Mouse (Mus musculus) midbrain, embryonic 12.5 days (tissue): Measurements from ENCODE around the gene Iqub. TPM values are rescaled to one million over a fixed set of nuclear protein-coding genes. Genes with fewer than 3 reads are reported as not detected.

ENCODE experiments used
- ATAC-seq: fragments of 200-750 bp; cut with Nextera tagmentation; 2 replicates; pipeline ENCODE4 v1.8.0; 2017; ENCODE audit warnings: low read depth, moderate TSS enrichment, moderate library complexity; ENCODE audit not compliant: low FRiP score
- H3K27ac ChIP-seq: fragments of 300-500 bp; sonication (generic); replicated peaks from 2 replicates; pipeline ENCODE4 v1.5.1; 2016; ENCODE audit warnings: mild to moderate bottlenecking
- H3K27me3 ChIP-seq: fragments of 300-500 bp; sonication (generic); 2 replicates; pipeline ENCODE4 v1.6.1; 2016; ENCODE audit warnings: mild to moderate bottlenecking
- H3K36me3 ChIP-seq: fragments of 300-500 bp; sonication (generic); 2 replicates; pipeline ENCODE4 v1.6.1; 2016
- H3K4me1 ChIP-seq: fragments of 300-500 bp; sonication (generic); 2 replicates; pipeline ENCODE4 v1.6.1; 2016
- H3K4me2 ChIP-seq: fragments of 300-500 bp; sonication (generic); replicated peaks from 2 replicates; pipeline ENCODE4 v1.6.1; 2016; ENCODE audit warnings: mild to moderate bottlenecking, moderate library complexity
- H3K4me3 ChIP-seq: fragments of 300-500 bp; sonication (generic); 2 replicates; pipeline ENCODE4 v1.5.1; 2016; ENCODE audit warnings: mild to moderate bottlenecking
- H3K9ac ChIP-seq: fragments of 300-500 bp; sonication (generic); replicated peaks from 2 replicates; pipeline ENCODE4 v1.6.1; 2016; ENCODE audit warnings: mild to moderate bottlenecking, moderate library complexity
- H3K9me3 ChIP-seq: fragments of 300-500 bp; sonication (generic); 2 replicates; pipeline ENCODE4 v1.6.1; 2016; ENCODE audit warnings: mild to moderate bottlenecking
- WGBS: fragments of 180-500 bp; shearing (Covaris S2); methylation state at CpG from one replicate; pipeline ENCODE4 v1.1.7; 2016; 5-methylcytosine and 5-hydroxymethylcytosine counted together
- polyA plus RNA-seq: library from polyadenylated mRNA; unstranded; fragments of >200 nt; fragmentation: Nextera tagmentation; extraction: Ambion mirVana; gene quantifications from 2 replicates; pipeline ENCODE4 v1.2.1, GENCODE M21; 2016

Iqub gene
- polyA plus RNA-seq, result 0.06 and 0.16 TPM in 2 replicates

DNA sequence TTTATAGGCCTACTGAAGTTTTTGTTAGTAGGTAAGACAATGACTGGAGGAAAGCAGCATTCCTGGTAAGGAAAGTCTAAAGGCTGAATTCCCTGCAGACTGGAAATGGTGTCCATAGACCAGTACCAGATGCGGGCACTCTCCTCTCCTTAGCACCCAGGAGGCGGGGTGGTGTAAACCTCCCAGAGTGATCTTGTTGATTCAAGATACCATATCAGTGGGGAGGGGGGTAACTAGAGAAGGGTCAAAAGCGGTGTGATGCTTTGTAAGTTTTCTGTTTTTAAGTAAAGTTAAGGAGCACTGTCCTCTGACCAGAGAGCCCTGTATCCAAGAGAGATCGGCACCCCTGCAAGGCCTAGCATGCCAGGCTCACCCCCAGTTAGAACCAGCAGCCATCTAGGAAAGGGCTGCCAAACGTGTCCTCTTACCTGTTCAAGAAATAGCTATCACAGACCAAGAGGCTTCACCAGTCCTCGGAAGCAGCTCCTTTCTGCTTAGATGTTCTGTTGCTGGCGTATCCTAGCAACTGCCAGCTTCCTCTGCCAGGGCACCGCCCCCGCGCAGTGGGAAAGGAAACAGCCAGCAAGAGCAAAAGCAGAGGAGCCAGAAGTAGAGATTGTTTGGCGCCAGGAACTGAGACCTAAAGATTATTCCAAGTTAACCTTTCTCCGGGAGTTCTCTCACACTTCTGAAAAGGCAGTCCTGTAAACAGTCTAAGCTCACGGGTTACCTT, at the start of gene Iqub:
Iqub (minus strand) TSS at position 516 of the 733 bp plus-strand sequence.
- WGBS, result 21% methylated on average over 13 of the region's 13 CpGs
- no peak within 1 kb of the TSS for H3K27ac ChIP-seq
- H3K9ac ChIP-seq, result no peak within 1 kb of the TSS
- peaks cover 9% of the 10 kb centered on the region; the same call in 1 of the 2 replicates for H3K36me3 ChIP-seq
- peak within 1 kb of the TSS; percentile 32 for H3K4me2 ChIP-seq
- H3K9me3 ChIP-seq, result no peaks in the 10 kb centered on the region
- H3K4me1 ChIP-seq, result peaks cover 9% of the 10 kb centered on the region
- no peaks in the 10 kb centered on the region for H3K27me3 ChIP-seq
- H3K4me3 ChIP-seq, result no peak within 1 kb of the TSS
- ATAC-seq, result peak; percentile 71

DNA sequence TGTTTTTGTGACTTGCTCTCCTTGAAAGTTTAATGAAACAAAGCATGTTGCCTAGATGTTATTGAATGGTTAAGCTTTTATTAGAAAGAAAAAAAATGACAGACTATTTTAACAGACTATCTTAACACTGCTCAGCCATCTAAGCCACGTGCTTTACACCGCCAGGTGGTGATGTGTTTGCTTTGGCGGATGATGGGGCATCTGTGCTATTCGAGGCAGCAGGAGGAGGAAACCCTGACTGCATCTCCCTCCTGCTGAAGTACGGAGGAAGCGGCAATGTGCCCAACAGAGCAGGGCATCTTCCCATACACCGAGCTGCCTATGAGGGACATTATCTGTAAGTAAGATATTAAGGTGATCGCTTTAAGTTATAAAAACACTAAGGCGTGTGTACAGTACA, 49.2 kb upstream of the Iqub start:
- no peak overlapping the region for H3K4me3 ChIP-seq
- H3K36me3 ChIP-seq, result no peaks in the 10 kb centered on the region
- no peak overlapping the region for H3K27ac ChIP-seq
- no peaks in the 10 kb centered on the region for H3K9me3 ChIP-seq
- no peak for ATAC-seq
- 77% methylated on average over 9 of the region's 9 CpGs for WGBS
- no peak overlapping the region for H3K4me2 ChIP-seq
- no peak overlapping the region for H3K9ac ChIP-seq
- no peaks in the 10 kb centered on the region for H3K27me3 ChIP-seq
- H3K4me1 ChIP-seq, result no peaks in the 10 kb centered on the region

DNA sequence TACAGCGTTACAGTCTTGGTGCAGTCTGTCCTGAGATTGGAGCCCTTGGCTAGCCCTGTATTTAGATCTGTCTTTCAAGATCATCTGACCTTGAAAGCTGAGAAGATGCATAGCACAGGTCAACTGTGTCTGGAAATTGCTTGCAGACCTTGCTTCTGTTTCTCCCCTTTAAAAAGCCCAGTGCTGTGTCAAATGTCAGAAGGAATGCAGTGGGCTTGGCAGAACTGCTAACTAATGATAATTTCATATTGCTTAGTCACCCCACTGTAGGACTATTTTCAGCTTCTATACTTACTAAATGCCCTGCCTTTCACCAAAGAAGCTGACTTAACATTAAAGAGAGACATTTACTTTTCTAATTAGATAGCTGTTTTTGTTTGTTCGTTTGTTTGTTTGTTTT, 40.6 kb upstream of the Iqub start:
- no peaks in the 10 kb centered on the region for H3K27me3 ChIP-seq
- no peak overlapping the region for H3K4me2 ChIP-seq
- no peak overlapping the region for H3K27ac ChIP-seq
- H3K9me3 ChIP-seq, result no peaks in the 10 kb centered on the region
- ATAC-seq, result no peak
- H3K9ac ChIP-seq, result no peak overlapping the region
- H3K4me1 ChIP-seq, result no peaks in the 10 kb centered on the region
- no peak overlapping the region for H3K4me3 ChIP-seq
- H3K36me3 ChIP-seq, result no peaks in the 10 kb centered on the region
- 82% methylated on average over 2 of the region's 2 CpGs for WGBS

DNA sequence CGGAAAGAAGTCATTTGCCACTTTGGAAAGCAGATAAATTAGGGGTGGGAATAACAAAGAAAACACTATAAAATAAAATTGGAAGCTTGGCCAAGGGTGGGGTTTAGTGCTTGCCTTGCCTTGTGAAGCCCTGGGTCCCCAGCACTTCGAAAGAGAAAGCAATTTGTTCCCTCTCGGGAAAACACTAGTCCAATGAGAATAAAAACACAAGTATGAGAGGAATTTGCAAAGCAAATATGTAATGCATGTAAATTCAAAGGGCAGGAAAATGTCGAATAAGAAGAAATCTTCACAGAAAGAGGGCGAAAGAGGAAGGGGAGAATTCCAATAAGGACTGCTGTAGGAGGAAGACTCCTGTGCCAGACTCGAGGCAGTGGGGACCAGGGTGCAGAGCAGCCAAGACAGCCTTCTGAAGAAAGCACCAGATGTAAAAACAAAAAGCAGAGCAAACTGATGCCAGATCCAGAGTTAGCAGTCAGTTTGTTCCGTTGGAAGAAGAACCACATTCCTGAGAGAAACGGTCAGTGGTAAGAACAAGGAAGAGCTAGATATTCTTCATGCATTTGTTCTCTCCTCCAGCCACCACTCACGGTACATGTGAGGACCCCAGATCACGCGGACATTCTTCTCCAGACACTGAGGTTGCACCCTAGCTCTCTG, 39.7 kb upstream of the Iqub start:
- no peaks in the 10 kb centered on the region for H3K4me1 ChIP-seq
- 78% methylated on average over 11 of the region's 11 CpGs for WGBS
- no peaks in the 10 kb centered on the region for H3K36me3 ChIP-seq
- no peak overlapping the region for H3K9ac ChIP-seq
- H3K4me2 ChIP-seq, result no peak overlapping the region
- H3K4me3 ChIP-seq, result no peak overlapping the region
- no peak overlapping the region for H3K27ac ChIP-seq
- no peaks in the 10 kb centered on the region for H3K27me3 ChIP-seq
- H3K9me3 ChIP-seq, result no peaks in the 10 kb centered on the region
- ATAC-seq, result no peak

DNA sequence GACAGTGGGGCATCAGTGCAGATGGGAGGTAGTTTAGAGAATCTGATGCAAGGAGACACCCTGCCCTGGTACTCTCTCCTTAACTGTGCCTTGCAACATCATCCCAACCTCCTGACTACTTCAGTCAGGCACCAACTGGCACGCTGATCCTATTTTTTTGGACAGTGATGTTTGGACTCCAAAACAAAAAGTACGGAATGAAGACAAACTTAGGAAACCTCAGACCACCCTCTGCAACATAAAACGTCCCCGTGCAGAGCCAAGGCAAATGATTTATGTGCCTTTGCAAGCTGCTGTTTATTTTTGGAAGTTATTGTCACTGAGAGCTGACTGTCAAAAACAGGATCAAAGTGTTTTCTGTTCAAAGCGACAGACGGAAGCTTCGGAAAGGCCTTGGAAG, 37.2 kb upstream of the Iqub start:
- no peak overlapping the region for H3K4me3 ChIP-seq
- H3K9ac ChIP-seq, result no peak overlapping the region
- no peak overlapping the region for H3K27ac ChIP-seq
- 82% methylated on average over 7 of the region's 7 CpGs for WGBS
- no peaks in the 10 kb centered on the region for H3K9me3 ChIP-seq
- H3K4me1 ChIP-seq, result no peaks in the 10 kb centered on the region
- ATAC-seq, result no peak
- no peaks in the 10 kb centered on the region for H3K27me3 ChIP-seq
- no peaks in the 10 kb centered on the region for H3K36me3 ChIP-seq
- H3K4me2 ChIP-seq, result no peak overlapping the region

DNA sequence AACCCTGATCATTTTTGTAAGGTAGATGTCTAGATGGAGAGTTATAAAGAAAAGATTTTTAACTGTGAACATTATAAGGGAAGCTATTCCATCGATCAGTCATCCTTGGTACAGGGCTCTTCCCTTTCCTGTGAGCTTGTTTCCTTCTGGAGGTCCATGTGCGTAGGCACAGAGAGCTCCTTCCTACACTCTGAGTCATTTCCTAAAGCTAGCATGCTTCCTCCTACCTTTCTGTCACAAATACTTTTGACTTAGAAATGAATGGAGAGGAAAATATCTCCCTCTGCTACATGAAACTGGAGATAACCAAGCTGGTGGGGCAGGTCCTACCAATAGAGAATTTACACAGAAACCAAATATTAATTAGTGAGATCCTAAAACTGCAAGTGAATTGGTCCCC, 34.9 kb upstream of the Iqub start:
- no peaks in the 10 kb centered on the region for H3K36me3 ChIP-seq
- no peaks in the 10 kb centered on the region for H3K27me3 ChIP-seq
- H3K4me3 ChIP-seq, result no peak overlapping the region
- ATAC-seq, result no peak
- H3K9ac ChIP-seq, result no peak overlapping the region
- H3K4me2 ChIP-seq, result no peak overlapping the region
- no peak overlapping the region for H3K27ac ChIP-seq
- H3K4me1 ChIP-seq, result no peaks in the 10 kb centered on the region
- 76% methylated on average over 2 of the region's 2 CpGs for WGBS
- no peaks in the 10 kb centered on the region for H3K9me3 ChIP-seq

DNA sequence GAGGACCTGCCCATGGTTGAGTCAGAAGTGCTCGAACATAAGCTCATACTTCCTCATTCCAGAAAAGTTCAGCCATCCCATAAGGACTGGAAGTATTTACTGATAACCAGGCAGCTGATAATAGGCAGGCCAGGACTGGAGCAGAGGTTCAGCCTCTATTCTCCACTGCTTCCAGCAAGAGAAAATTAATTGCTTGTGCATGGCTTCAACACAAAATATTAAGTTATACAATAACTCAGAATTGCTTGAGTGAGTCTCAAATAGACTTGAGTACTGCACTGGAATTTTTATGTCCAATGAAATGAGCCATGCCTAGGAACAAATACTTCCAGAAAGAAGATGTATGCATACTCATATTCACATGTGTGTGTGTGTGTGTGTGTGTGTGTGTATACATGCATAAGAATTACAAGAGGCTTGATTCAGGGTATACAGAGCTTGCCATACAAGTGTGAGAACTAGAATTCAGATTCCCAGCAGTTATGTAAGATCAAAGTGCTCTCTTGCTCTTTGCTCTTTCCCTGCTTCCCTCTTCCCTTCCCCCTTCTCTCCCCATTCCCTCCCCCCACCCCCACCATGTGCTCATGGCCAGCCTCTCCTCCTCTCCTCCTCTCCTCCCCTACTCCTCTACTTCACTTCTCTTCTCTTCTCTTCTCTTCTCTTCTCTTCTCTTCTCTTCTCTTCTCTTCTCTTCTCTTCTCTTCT, 32.0 kb upstream of the Iqub start:
- no peaks in the 10 kb centered on the region for H3K36me3 ChIP-seq
- H3K4me3 ChIP-seq, result no peak overlapping the region
- H3K9ac ChIP-seq, result no peak overlapping the region
- H3K4me2 ChIP-seq, result no peak overlapping the region
- H3K27me3 ChIP-seq, result no peaks in the 10 kb centered on the region
- WGBS, result 82% methylated on average over 1 of the region's 1 CpGs
- ATAC-seq, result no peak
- H3K27ac ChIP-seq, result no peak overlapping the region
- H3K9me3 ChIP-seq, result no peaks in the 10 kb centered on the region
- H3K4me1 ChIP-seq, result no peaks in the 10 kb centered on the region

DNA sequence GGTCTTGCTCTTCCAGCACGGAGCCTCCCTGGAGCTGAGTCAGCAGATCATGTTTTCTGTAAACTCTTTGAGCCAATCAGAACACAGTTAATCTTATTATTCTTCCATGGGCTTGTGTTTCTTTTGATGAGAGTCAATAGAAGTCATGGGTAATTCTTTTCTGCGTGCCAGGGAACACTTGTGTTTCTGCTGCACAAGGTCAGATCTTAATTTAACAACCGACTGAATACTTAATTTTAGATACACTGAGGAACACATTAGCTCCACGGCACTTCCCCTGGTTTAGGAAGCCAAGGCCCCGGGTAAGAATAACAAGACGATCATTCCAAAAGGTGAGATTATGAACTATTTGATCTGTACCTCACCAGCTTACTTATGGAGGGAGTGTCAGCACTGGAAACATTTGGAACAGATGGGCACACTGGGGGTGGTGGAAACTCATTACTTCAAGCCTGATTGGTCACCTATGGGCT, 28.3 kb upstream of the Iqub start:
- WGBS, result 76% methylated on average over 6 of the region's 6 CpGs
- Histone ChIP-seq H3K9ac (no peak overlapping the region), H3K9me3 (no peaks in the 10 kb centered on the region), H3K36me3 (no peaks in the 10 kb centered on the region), H3K4me1 (no peaks in the 10 kb centered on the region), H3K27ac (no peak overlapping the region), H3K4me2 (no peak overlapping the region), H3K4me3 (no peak overlapping the region), H3K27me3 (no peaks in the 10 kb centered on the region)
- ATAC-seq, result no peak

DNA sequence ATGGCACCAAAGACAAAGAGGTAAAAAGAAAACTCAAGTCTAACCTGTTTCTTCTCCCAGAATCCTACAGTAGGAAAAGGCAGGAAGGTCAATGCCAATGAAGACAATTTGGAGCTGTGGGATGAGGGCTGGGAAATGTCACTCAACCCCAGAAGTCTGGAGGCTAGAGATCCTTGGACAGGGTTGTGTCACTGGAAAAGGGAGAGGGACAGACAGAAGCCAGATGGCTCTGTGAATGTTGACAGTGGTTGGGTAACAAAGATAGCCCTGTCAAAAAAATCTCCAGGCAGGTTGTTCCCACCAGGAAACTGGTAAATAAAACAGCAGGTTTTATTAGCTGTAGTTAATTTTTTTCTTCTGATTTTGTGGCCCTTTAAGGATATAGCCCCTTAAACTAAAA, 27.5 kb upstream of the Iqub start:
- no peak overlapping the region for H3K4me3 ChIP-seq
- no peaks in the 10 kb centered on the region for H3K27me3 ChIP-seq
- no peaks in the 10 kb centered on the region for H3K9me3 ChIP-seq
- H3K36me3 ChIP-seq, result no peaks in the 10 kb centered on the region
- H3K4me2 ChIP-seq, result no peak overlapping the region
- H3K27ac ChIP-seq, result no peak overlapping the region
- no peak for ATAC-seq
- no peaks in the 10 kb centered on the region for H3K4me1 ChIP-seq
- no peak overlapping the region for H3K9ac ChIP-seq

DNA sequence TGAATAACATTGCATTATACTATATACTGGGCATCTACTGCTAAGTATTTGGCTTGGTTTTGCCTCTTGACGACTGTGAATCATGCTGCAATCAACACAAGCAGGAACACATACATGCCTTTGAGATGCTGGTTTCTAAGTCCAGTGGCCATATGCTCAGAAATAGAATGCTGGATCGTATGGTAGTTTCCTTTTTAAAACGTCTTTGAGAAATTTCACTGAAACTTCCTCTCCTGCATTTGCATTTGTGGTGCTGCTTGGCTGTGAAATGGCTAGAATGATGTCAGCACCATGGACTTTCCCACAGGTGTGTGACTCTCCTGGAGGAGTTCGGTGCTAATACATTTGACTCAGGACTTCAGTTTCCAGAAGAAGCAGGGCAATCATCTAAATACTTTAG, 25.2 kb upstream of the Iqub start:
- H3K27me3 ChIP-seq, result no peaks in the 10 kb centered on the region
- no peaks in the 10 kb centered on the region for H3K36me3 ChIP-seq
- no peaks in the 10 kb centered on the region for H3K9me3 ChIP-seq
- 70% methylated on average over 4 of the region's 4 CpGs for WGBS
- no peak overlapping the region for H3K27ac ChIP-seq
- no peaks in the 10 kb centered on the region for H3K4me1 ChIP-seq
- H3K4me2 ChIP-seq, result no peak overlapping the region
- no peak overlapping the region for H3K9ac ChIP-seq
- ATAC-seq, result no peak
- H3K4me3 ChIP-seq, result no peak overlapping the region

DNA sequence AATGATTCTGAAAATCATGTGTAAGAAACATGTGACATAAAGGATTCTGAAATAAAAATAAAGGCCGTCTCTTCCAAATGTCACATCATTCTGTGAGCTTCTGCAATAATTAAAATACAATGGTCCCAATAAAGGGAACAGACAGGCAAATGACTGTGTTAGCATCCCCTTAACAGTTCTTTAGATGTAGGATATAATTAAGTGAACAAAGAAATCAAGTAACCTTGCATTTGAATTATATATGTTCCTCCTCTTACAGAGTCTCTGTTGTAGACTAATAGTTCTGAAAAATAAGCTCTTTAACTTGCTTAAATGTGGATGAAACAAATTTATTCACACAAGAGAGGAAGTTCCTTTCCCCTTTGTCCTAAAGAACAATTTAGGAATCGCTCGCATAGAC, 23.6 kb upstream of the Iqub start:
- H3K36me3 ChIP-seq, result no peaks in the 10 kb centered on the region
- no peaks in the 10 kb centered on the region for H3K27me3 ChIP-seq
- H3K4me2 ChIP-seq, result no peak overlapping the region
- H3K9ac ChIP-seq, result no peak overlapping the region
- H3K4me1 ChIP-seq, result no peaks in the 10 kb centered on the region
- no peak for ATAC-seq
- H3K27ac ChIP-seq, result no peak overlapping the region
- H3K9me3 ChIP-seq, result no peaks in the 10 kb centered on the region
- WGBS, result 87% methylated on average over 3 of the region's 3 CpGs
- no peak overlapping the region for H3K4me3 ChIP-seq

DNA sequence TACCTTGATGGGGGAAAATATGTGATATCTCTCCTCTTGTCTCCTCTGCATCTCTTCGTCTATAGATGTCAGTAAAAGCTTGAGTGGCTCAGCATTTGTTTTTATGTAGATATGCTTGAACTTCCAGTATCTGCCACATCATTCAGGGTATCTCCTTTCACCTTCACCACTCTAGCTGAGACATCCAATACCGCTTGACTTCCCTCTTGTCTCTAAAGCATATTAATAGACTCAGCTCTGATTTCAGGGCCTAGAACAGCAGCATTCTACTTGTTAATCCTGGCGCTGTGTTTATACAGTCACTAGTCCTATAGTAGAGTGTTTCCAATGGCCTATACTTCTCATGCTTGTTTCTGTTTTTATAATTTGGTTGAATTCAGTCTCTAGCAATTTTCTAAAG, 17.9 kb upstream of the Iqub start:
- Histone ChIP-seq H3K36me3 (no peaks in the 10 kb centered on the region), H3K27me3 (no peaks in the 10 kb centered on the region), H3K4me2 (no peak overlapping the region), H3K4me1 (peaks cover 6% of the 10 kb centered on the region), H3K9me3 (no peaks in the 10 kb centered on the region), H3K4me3 (no peak overlapping the region), H3K9ac (no peak overlapping the region), H3K27ac (no peak overlapping the region)
- WGBS, result 85% methylated on average over 3 of the region's 3 CpGs
- ATAC-seq, result no peak
